Mouse (Mus musculus) left cerebral cortex, postnatal 36 days (tissue): ENCODE measurements around the gene Mrpl22. TPM values are rescaled to one million over a fixed set of nuclear protein-coding genes. Genes with fewer than 3 reads are reported as not detected.
"Not testable (repeated sequence)": the region's sequence is repeated elsewhere in the genome, so short reads cannot be mapped to it uniquely, and the experiment has no call there.

ENCODE experiments used
- DNase-seq, 2 experiments: peaks; one replicate each; pipeline ENCODE4 v3.0.0; 2021 to 2022; ENCODE audit warnings: low spot score in 2 of 2, mixed read lengths in 1 of 2
- intact Hi-C: fragments of 180-260 bp; cut with DNase I; formaldehyde crosslinking; loops from one replicate; pipeline ENCODE4 v1.15.1; 2025
- total RNA-seq, 2 experiments: library from RNA; stranded (reverse); gene quantifications; 2 replicates each; pipeline ENCODE4 v1.2.3; 2021

Mrpl22 gene
- total RNA-seq, 2 experiments from 2014 or later: 30.7 to 37.4 TPM

- intact Hi-C loops: loop anchor here (5.0 kb wide), 1 partner anchor 133 kb away; no protein-coding TSS in a partner anchor
- no peak for DNase-seq
Observed at GRCm38 (mm10) chr11:58169666-58170065, 1.8 kb upstream of the Mrpl22 start.

GRCm38 (mm10) chr11:58179563-58179962, 8.1 kb downstream of the Mrpl22 start:
- peak; percentile 64 to 77 for DNase-seq
- intact Hi-C loops: loop anchor here (2.0 to 5.0 kb wide), 2 partner anchors 45 to 153 kb away; partner anchors contain the start of genes Sh3bp5l and Zfp672

GRCm38 (mm10) chr11:58179986-58180385, 8.5 kb downstream of the Mrpl22 start:
- intact Hi-C loops: loop anchor here (2.0 to 10.0 kb wide), 3 partner anchors 45 to 315 kb away; partner anchors contain the start of genes Olfr332, Sh3bp5l and Zfp672
- not testable (repeated sequence) for DNase-seq

- no peak for DNase-seq
- intact Hi-C loops: loop anchor here (10.0 kb wide), 1 partner anchor 314 kb away; the partner anchor contains the start of gene Olfr332
Observed at GRCm38 (mm10) chr11:58180756-58181155, 9.3 kb downstream of the Mrpl22 start.

GRCm38 (mm10) chr11:58183579-58183978, 12.1 kb downstream of the Mrpl22 start:
- DNase-seq: no peak
- intact Hi-C loops: loop anchor here (10.0 kb wide), 1 partner anchor 311 kb away; the partner anchor contains the start of gene Olfr332

GRCm38 (mm10) chr11:58189675-58190074, 18.2 kb downstream of the Mrpl22 start:
- intact Hi-C loops: loop anchor here (10.0 kb wide), 1 partner anchor 305 kb away; the partner anchor contains the start of gene Olfr332
- no peak for DNase-seq

GRCm38 (mm10) chr11:58193326-58193725, 21.9 kb downstream of the Mrpl22 start:
- intact Hi-C loops: no loop called here
- no peak for DNase-seq

- intact Hi-C loops: no loop called here
- no peak for DNase-seq
Observed at GRCm38 (mm10) chr11:58193860-58194520, 22.5 kb downstream of the Mrpl22 start.

- intact Hi-C loops: no loop called here
- DNase-seq: no peak
Observed at GRCm38 (mm10) chr11:58198663-58199062, 27.2 kb downstream of the Mrpl22 start.

GRCm38 (mm10) chr11:58199229-58200037, 28.0 kb downstream of the Mrpl22 start, which contains the start of the genes Igtp and Irgm2:
Gene Igtp (plus strand): TSS chr11:58199556.
Gene Irgm2 (plus strand): TSS chr11:58199618.
- peak; percentile 31 to 52 for DNase-seq
- intact Hi-C loops: not testable (repeated sequence)

GRCm38 (mm10) chr11:58200226-58200625, 28.8 kb downstream of the Mrpl22 start:
- no peak for DNase-seq
- intact Hi-C loops: no loop called here

GRCm38 (mm10) chr11:58201052-58201451, 29.6 kb downstream of the Mrpl22 start:
- no peak for DNase-seq
- intact Hi-C loops: no loop called here

- intact Hi-C loops: no loop called here
Observed at GRCm38 (mm10) chr11:58210321-58210886, 38.9 kb downstream of the Mrpl22 start.

GRCm38 (mm10) chr11:58211062-58211681, 39.7 kb downstream of the Mrpl22 start:
- intact Hi-C loops: no loop called here
- no peak for DNase-seq

More at GRCm38 (mm10) chr11:58210321-58210886, 38.9 kb downstream of the Mrpl22 start:
- no peak for DNase-seq

- no peak for DNase-seq
- intact Hi-C loops: no loop called here
Observed at GRCm38 (mm10) chr11:58211682-58212067, 40.2 kb downstream of the Mrpl22 start.

GRCm38 (mm10) chr11:58213673-58214342, 42.3 kb downstream of the Mrpl22 start:
- no peak for DNase-seq
- intact Hi-C loops: no loop called here

GRCm38 (mm10) chr11:58214391-58215048, 43.1 kb downstream of the Mrpl22 start:
- intact Hi-C loops: no loop called here
- peak; percentile 29 to 36 for DNase-seq

- intact Hi-C loops, DNase-seq: not testable (repeated sequence)
Observed at GRCm38 (mm10) chr11:58215049-58215430, 43.6 kb downstream of the Mrpl22 start.
